Mouse (Mus musculus): ENCODE measurements around the gene Tstd3. TPM values are rescaled to one million over a fixed set of nuclear protein-coding genes. Genes with fewer than 3 reads are reported as not detected.

Gene Tstd3
- polyA plus RNA-seq (2014; fragmentation: Illumina TruSeq; extraction: RNeasy Lipid Tissue Mini Kit (QIAGEN cat#74804); ENCODE audit: insufficient read depth, low read depth, low replicate concordance) = 5.9 TPM

GRCm38 (mm10) chr4:21766863-21767304 lies at the start of gene Tstd3, which contains the start of gene Usp45:
Gene Tstd3, minus strand, starts transcription at chr4:21767212.
Gene Usp45, plus strand, starts transcription at chr4:21767156.

GRCm38 (mm10) chr4:21727615-21728165 lies 39.3 kb downstream of the Tstd3 start, which contains the start of gene Ccnc:
Gene Ccnc, plus strand, starts transcription at chr4:21727701.

Other genes starting within 250 kb of the Tstd3 start
- gene Prdm13, start 81.2 kb downstream of the Tstd3 start, polyA plus RNA-seq (2014; fragmentation: Illumina TruSeq; extraction: RNeasy Lipid Tissue Mini Kit (QIAGEN cat#74804); ENCODE audit: insufficient read depth, low read depth, low replicate concordance) = not detected
- 15.6 TPM for gene Ccnc, start 39.5 kb downstream of the Tstd3 start, polyA plus RNA-seq (2014; fragmentation: Illumina TruSeq; extraction: RNeasy Lipid Tissue Mini Kit (QIAGEN cat#74804); ENCODE audit: insufficient read depth, low read depth, low replicate concordance)
- 4.8 TPM for gene Usp45, start 56 bp downstream of the Tstd3 start, polyA plus RNA-seq (2014; fragmentation: Illumina TruSeq; extraction: RNeasy Lipid Tissue Mini Kit (QIAGEN cat#74804); ENCODE audit: insufficient read depth, low read depth, low replicate concordance)
- 22.1 TPM for gene Pnisr, start 80.4 kb upstream of the Tstd3 start, polyA plus RNA-seq (2014; fragmentation: Illumina TruSeq; extraction: RNeasy Lipid Tissue Mini Kit (QIAGEN cat#74804); ENCODE audit: insufficient read depth, low read depth, low replicate concordance)
- gene Coq3, start 112.5 kb upstream of the Tstd3 start, polyA plus RNA-seq (2014; fragmentation: Illumina TruSeq; extraction: RNeasy Lipid Tissue Mini Kit (QIAGEN cat#74804); ENCODE audit: insufficient read depth, low read depth, low replicate concordance) = 5.4 TPM
- 0.31 TPM for gene Faxc, start 164.1 kb upstream of the Tstd3 start, polyA plus RNA-seq (2014; fragmentation: Illumina TruSeq; extraction: RNeasy Lipid Tissue Mini Kit (QIAGEN cat#74804); ENCODE audit: insufficient read depth, low read depth, low replicate concordance)

All from lung, adult 10 weeks (tissue).